Mouse (Mus musculus): ENCODE measurements around the gene Pcmt1.

GRCm38 (mm10) chr10:7726501-7726812 is 45.5 kb upstream of the Pcmt1 start:
- TF ChIP-seq CTCF (IDR thresholded peaks at IDR 0.05; ENCODE audit: borderline replicate concordance, control insufficient read depth, extremely low read depth, insufficient read depth, low read length, poor library complexity) (no peak), POLR2A (IDR thresholded peaks at IDR 0.05; ENCODE audit: control insufficient read depth, extremely low read depth, insufficient read depth, low read length, poor library complexity) (no peak)

Measured in thymus, adult 2 months (tissue).